Mouse (Mus musculus) urinary bladder, postnatal 4 days (tissue): Measurements from ENCODE around the gene Cdc42ep2.
"Not testable (repeated sequence)": the region's sequence is repeated elsewhere in the genome, so short reads cannot be mapped to it uniquely, and the experiment has no call there.

Experiments
- DNase-seq, 2 experiments: peaks; one replicate each; pipeline ENCODE4 v3.0.0; 2021 to 2022; ENCODE audit warnings: low spot score in 2 of 2

Cdc42ep2 gene

GRCm38 (mm10) chr19:5912103-5913006 is 12.3 kb downstream of the Cdc42ep2 start:
- peak; percentile 98 to 99 for DNase-seq

GRCm38 (mm10) chr19:5911430-5912102 is 13.1 kb downstream of the Cdc42ep2 start:
- DNase-seq: no peak

GRCm38 (mm10) chr19:5910221-5910620 is 14.4 kb downstream of the Cdc42ep2 start:
- DNase-seq: no peak

GRCm38 (mm10) chr19:5907275-5907674 is 17.3 kb downstream of the Cdc42ep2 start:
- DNase-seq: no peak

GRCm38 (mm10) chr19:5894002-5894678 is 30.5 kb downstream of the Cdc42ep2 start, which contains the start of gene Tigd3:
Gene Tigd3, minus strand, starts transcription at chr19:5894149.
- peak; percentile 90 to 93 for DNase-seq

GRCm38 (mm10) chr19:5893282-5894001 is 31.2 kb downstream of the Cdc42ep2 start:
- peak in 1 of 2 experiments; percentile 56 for DNase-seq

- peak in 1 of 2 experiments; percentile 52 for DNase-seq
Measured at GRCm38 (mm10) chr19:5892735-5893134, 31.9 kb downstream of the Cdc42ep2 start.

GRCm38 (mm10) chr19:5892262-5892661 is 32.4 kb downstream of the Cdc42ep2 start:
- peak in 1 of 2 experiments; percentile 52 for DNase-seq

GRCm38 (mm10) chr19:5891521-5892258 is 32.9 kb downstream of the Cdc42ep2 start:
- DNase-seq: no peak

- DNase-seq: no peak
Measured at GRCm38 (mm10) chr19:5889211-5889610, 35.4 kb downstream of the Cdc42ep2 start.

GRCm38 (mm10) chr19:5887234-5887815 is 37.3 kb downstream of the Cdc42ep2 start:
- DNase-seq: no peak

- DNase-seq: no peak
Measured at GRCm38 (mm10) chr19:5885838-5886237, 38.8 kb downstream of the Cdc42ep2 start.

GRCm38 (mm10) chr19:5883935-5884334 is 40.7 kb downstream of the Cdc42ep2 start:
- DNase-seq: peak in 1 of 2 experiments; percentile 46

- DNase-seq: not testable (repeated sequence)
Measured at GRCm38 (mm10) chr19:5882079-5882478, 42.5 kb downstream of the Cdc42ep2 start.

GRCm38 (mm10) chr19:5881155-5881554 is 43.5 kb downstream of the Cdc42ep2 start:
- no peak for DNase-seq

- no peak for DNase-seq
Measured at GRCm38 (mm10) chr19:5879735-5880134, 44.9 kb downstream of the Cdc42ep2 start.

GRCm38 (mm10) chr19:5878916-5879315 is 45.7 kb downstream of the Cdc42ep2 start:
- no peak for DNase-seq

- DNase-seq: peak in 1 of 2 experiments; percentile 58
Measured at GRCm38 (mm10) chr19:5878362-5878722, 46.3 kb downstream of the Cdc42ep2 start.

GRCm38 (mm10) chr19:5877618-5878361 is 46.8 kb downstream of the Cdc42ep2 start, which contains the start of gene Slc25a45:
Gene Slc25a45, plus strand, starts transcription at chr19:5877808.
- DNase-seq: peak; percentile 70 to 76
